Mouse (Mus musculus) cerebellum, postnatal 10 days (tissue): Measurements from ENCODE around the gene Kctd21.

Experiments used
- DNase-seq, 2 experiments: peaks; one replicate each; pipeline ENCODE4 v3.0.0; 2021; ENCODE audit warnings: mixed read lengths in 2 of 2

The Kctd21 gene

GRCm38 (mm10) chr7:97349438-97349837 is 17.3 kb downstream of the Kctd21 start:
- DNase-seq, result no peak

GRCm38 (mm10) chr7:97350891-97351290 is 18.8 kb downstream of the Kctd21 start:
- no peak for DNase-seq

GRCm38 (mm10) chr7:97351792-97352513 is 19.8 kb downstream of the Kctd21 start:
- peak; percentile 36 to 53 for DNase-seq

- DNase-seq, result no peak
These were observed 21.2 kb downstream of the Kctd21 start for GRCm38 (mm10) chr7:97353356-97353755.

GRCm38 (mm10) chr7:97355068-97355841 is 23.1 kb downstream of the Kctd21 start:
- DNase-seq, result no peak

GRCm38 (mm10) chr7:97356253-97356652 is 24.1 kb downstream of the Kctd21 start:
- DNase-seq, result peak; percentile 17 to 21

GRCm38 (mm10) chr7:97356875-97357276 is 24.7 kb downstream of the Kctd21 start:
- peak; percentile 12 to 36 for DNase-seq

GRCm38 (mm10) chr7:97357840-97358239 is 25.7 kb downstream of the Kctd21 start:
- no peak for DNase-seq

GRCm38 (mm10) chr7:97358347-97358746 is 26.2 kb downstream of the Kctd21 start:
- DNase-seq, result no peak

- no peak for DNase-seq
These were observed 28.0 kb downstream of the Kctd21 start for GRCm38 (mm10) chr7:97360166-97360565.

- no peak for DNase-seq
These were observed 28.8 kb downstream of the Kctd21 start for GRCm38 (mm10) chr7:97360955-97361354.

- peak; percentile 65 to 66 for DNase-seq
These were observed 29.3 kb downstream of the Kctd21 start for GRCm38 (mm10) chr7:97361467-97361866.

- DNase-seq, result no peak
These were observed 33.8 kb downstream of the Kctd21 start for GRCm38 (mm10) chr7:97365887-97366286.

- no peak for DNase-seq
These were observed 43.0 kb downstream of the Kctd21 start for GRCm38 (mm10) chr7:97375101-97375500.

- DNase-seq, result no peak
These were observed 43.8 kb downstream of the Kctd21 start for GRCm38 (mm10) chr7:97375906-97376305.

GRCm38 (mm10) chr7:97379304-97379703 is 47.2 kb downstream of the Kctd21 start:
- DNase-seq, result no peak

GRCm38 (mm10) chr7:97380500-97381123 is 48.5 kb downstream of the Kctd21 start:
- no peak for DNase-seq

GRCm38 (mm10) chr7:97382661-97383060 is 50.5 kb downstream of the Kctd21 start:
- no peak for DNase-seq

- no peak for DNase-seq
These were observed 51.5 kb downstream of the Kctd21 start for GRCm38 (mm10) chr7:97383496-97384132.

- no peak for DNase-seq
These were observed 54.1 kb downstream of the Kctd21 start for GRCm38 (mm10) chr7:97386106-97386805.

GRCm38 (mm10) chr7:97386806-97387370 is 54.8 kb downstream of the Kctd21 start:
- peak; percentile 96 to 97 for DNase-seq

- DNase-seq, result peak; percentile 65 to 67
These were observed 55.5 kb downstream of the Kctd21 start for GRCm38 (mm10) chr7:97387561-97388147.
